Mouse (Mus musculus): ENCODE data around the gene Hesx1. TPM values are rescaled to one million over a fixed set of nuclear protein-coding genes. Genes with fewer than 3 reads are reported as not detected.

Gene Hesx1
- polyA plus RNA-seq, 1 experiment from 2014 or later: not detected

GRCm38 (mm10) chr14:27042280-27042983 lies 48.2 kb downstream of the Hesx1 start:
- Histone ChIP-seq H3K4me3 (no peak overlapping the region), H3K36me3 (no peaks in the 10 kb centered on the region), H3K9ac (no peak overlapping the region), H3K4me1 (replicated peaks) (peaks cover 39% of the 10 kb centered on the region), H3K9me3 (replicated peaks) (no peaks in the 10 kb centered on the region), H3K4me2 (no peak overlapping the region), H3K27ac (no peak overlapping the region), H3K27me3 (no peaks in the 10 kb centered on the region)
- WGBS: 62% methylated on average over 8 of the region's 8 CpGs
- ATAC-seq (replicated peaks; ENCODE audit: insufficient number of reproducible peaks, insufficient read depth, low FRiP score, low read depth): no peak

GRCm38 (mm10) chr14:27043416-27043815 lies 49.2 kb downstream of the Hesx1 start:
- 29% methylated on average over 5 of the region's 5 CpGs for WGBS
- Histone ChIP-seq H3K9me3 (replicated peaks) (no peaks in the 10 kb centered on the region), H3K36me3 (no peaks in the 10 kb centered on the region), H3K4me3 (no peak overlapping the region), H3K4me2 (0 out of 2 replicates have a peak overlapping the region, but pooled peaks have one; percentile 12), H3K27me3 (no peaks in the 10 kb centered on the region), H3K27ac (peak overlapping the region; percentile 5; the same call in 1 of the 2 replicates), H3K9ac (no peak overlapping the region), H3K4me1 (replicated peaks) (peaks cover 41% of the 10 kb centered on the region)
- no peak for ATAC-seq (replicated peaks; ENCODE audit: insufficient number of reproducible peaks, insufficient read depth, low FRiP score, low read depth)

GRCm38 (mm10) chr14:27044221-27044966 lies 50.2 kb downstream of the Hesx1 start:
- Histone ChIP-seq H3K9ac (no peak overlapping the region), H3K9me3 (replicated peaks) (no peaks in the 10 kb centered on the region), H3K27me3 (no peaks in the 10 kb centered on the region), H3K36me3 (no peaks in the 10 kb centered on the region), H3K4me1 (replicated peaks) (peaks cover 41% of the 10 kb centered on the region), H3K27ac (peak overlapping the region; percentile 5), H3K4me3 (no peak overlapping the region), H3K4me2 (peak overlapping the region; percentile 6)
- ATAC-seq (replicated peaks; ENCODE audit: insufficient number of reproducible peaks, insufficient read depth, low FRiP score, low read depth): 0 out of 2 replicates have a peak, but pooled peaks have one; percentile 25
- WGBS: 12% methylated on average over 11 of the region's 11 CpGs

GRCm38 (mm10) chr14:27044967-27045361 lies 50.7 kb downstream of the Hesx1 start:
- H3K9me3 ChIP-seq (replicated peaks): no peaks in the 10 kb centered on the region
- 9% methylated on average over 2 of the region's 2 CpGs for WGBS
- peak; percentile 63; the same call in 1 of the 2 replicates for ATAC-seq (replicated peaks; ENCODE audit: insufficient number of reproducible peaks, insufficient read depth, low FRiP score, low read depth)
- H3K4me3 ChIP-seq: no peak overlapping the region
- H3K27me3 ChIP-seq: no peaks in the 10 kb centered on the region
- peak overlapping the region; percentile 5; the same call in 1 of the 2 replicates for H3K27ac ChIP-seq
- H3K9ac ChIP-seq: no peak overlapping the region
- peaks cover 36% of the 10 kb centered on the region for H3K4me1 ChIP-seq (replicated peaks)
- no peaks in the 10 kb centered on the region for H3K36me3 ChIP-seq
- peak overlapping the region; percentile 6 for H3K4me2 ChIP-seq

- Histone ChIP-seq H3K36me3 (no peaks in the 10 kb centered on the region), H3K4me2 (no peak overlapping the region), H3K9me3 (replicated peaks) (no peaks in the 10 kb centered on the region), H3K4me1 (replicated peaks) (peaks cover 31% of the 10 kb centered on the region), H3K4me3 (no peak overlapping the region), H3K9ac (no peak overlapping the region), H3K27me3 (no peaks in the 10 kb centered on the region), H3K27ac (no peak overlapping the region)
- ATAC-seq (replicated peaks; ENCODE audit: insufficient number of reproducible peaks, insufficient read depth, low FRiP score, low read depth): no peak
- 69% methylated on average over 8 of the region's 8 CpGs for WGBS
Observed at GRCm38 (mm10) chr14:27048231-27048956, 54.2 kb downstream of the Hesx1 start.

- Histone ChIP-seq H3K9ac (no peak overlapping the region), H3K4me3 (no peak overlapping the region), H3K27me3 (no peaks in the 10 kb centered on the region), H3K4me2 (no peak overlapping the region), H3K36me3 (no peaks in the 10 kb centered on the region), H3K4me1 (replicated peaks) (peaks cover 14% of the 10 kb centered on the region), H3K9me3 (replicated peaks) (no peaks in the 10 kb centered on the region), H3K27ac (no peak overlapping the region)
- ATAC-seq (replicated peaks; ENCODE audit: insufficient number of reproducible peaks, insufficient read depth, low FRiP score, low read depth): no peak
- 48% methylated on average over 9 of the region's 9 CpGs for WGBS
Observed at GRCm38 (mm10) chr14:27050043-27050442, 55.8 kb downstream of the Hesx1 start.

- H3K27ac ChIP-seq: no peak overlapping the region
- ATAC-seq (replicated peaks; ENCODE audit: insufficient number of reproducible peaks, insufficient read depth, low FRiP score, low read depth): no peak
- no peaks in the 10 kb centered on the region for H3K36me3 ChIP-seq
- H3K27me3 ChIP-seq: no peaks in the 10 kb centered on the region
- no peaks in the 10 kb centered on the region for H3K9me3 ChIP-seq (replicated peaks)
- no peak overlapping the region for H3K4me2 ChIP-seq
- no peak overlapping the region for H3K9ac ChIP-seq
- H3K4me3 ChIP-seq: no peak overlapping the region
- 69% methylated on average over 18 of the region's 18 CpGs for WGBS
- peaks cover 12% of the 10 kb centered on the region for H3K4me1 ChIP-seq (replicated peaks)
Observed at GRCm38 (mm10) chr14:27050560-27051510, 56.6 kb downstream of the Hesx1 start.

- ATAC-seq (replicated peaks; ENCODE audit: insufficient number of reproducible peaks, insufficient read depth, low FRiP score, low read depth): no peak
- Histone ChIP-seq H3K27ac (no peak overlapping the region), H3K36me3 (no peaks in the 10 kb centered on the region), H3K27me3 (no peaks in the 10 kb centered on the region), H3K9me3 (replicated peaks) (no peaks in the 10 kb centered on the region), H3K9ac (no peak overlapping the region), H3K4me2 (no peak overlapping the region), H3K4me1 (replicated peaks) (peaks cover 12% of the 10 kb centered on the region), H3K4me3 (no peak overlapping the region)
- 64% methylated on average over 5 of the region's 5 CpGs for WGBS
Observed at GRCm38 (mm10) chr14:27051511-27051895, 57.3 kb downstream of the Hesx1 start.
